Mouse (Mus musculus) urinary bladder, postnatal 25 days (tissue): ENCODE measurements at regions not wholly inside any gene's neighbourhood (a gene's known extent, or its start where the extent isn't known, plus 50 kb on each side); places are given as distances from the start of the nearest gene placed in this dataset.

Experiments
- DNase-seq: peaks from one replicate; pipeline ENCODE4 v3.0.0; 2022; ENCODE audit warnings: low spot score

GRCm38 (mm10) chr4:152935484-152935883, 457.8 kb upstream of the Kcnab2 start:
- no peak for DNase-seq

GRCm38 (mm10) chr4:152928422-152928985, 450.8 kb upstream of the Kcnab2 start:
- no peak for DNase-seq

- DNase-seq: no peak
Measured at GRCm38 (mm10) chr4:152920261-152920660, 442.6 kb upstream of the Kcnab2 start.

GRCm38 (mm10) chr4:152919851-152920250, 442.2 kb upstream of the Kcnab2 start:
- no peak for DNase-seq

- no peak for DNase-seq
Measured at GRCm38 (mm10) chr4:152916576-152916975, 438.9 kb upstream of the Kcnab2 start.

- DNase-seq: no peak
Measured at GRCm38 (mm10) chr4:152913497-152913896, 435.8 kb upstream of the Kcnab2 start.

- DNase-seq: no peak
Measured at GRCm38 (mm10) chr4:152912846-152913245, 435.2 kb upstream of the Kcnab2 start.

GRCm38 (mm10) chr4:152908235-152908634, 430.6 kb upstream of the Kcnab2 start:
- no peak for DNase-seq

- DNase-seq: no peak
Measured at GRCm38 (mm10) chr4:152902851-152903250, 425.2 kb upstream of the Kcnab2 start.

- no peak for DNase-seq
Measured at GRCm38 (mm10) chr4:152900049-152900448, 422.4 kb upstream of the Kcnab2 start.

GRCm38 (mm10) chr4:152895076-152895475, 417.4 kb upstream of the Kcnab2 start:
- no peak for DNase-seq

GRCm38 (mm10) chr4:152892997-152893396, 415.3 kb upstream of the Kcnab2 start:
- DNase-seq: no peak

GRCm38 (mm10) chr4:152889211-152889610, 411.5 kb upstream of the Kcnab2 start:
- DNase-seq: no peak

GRCm38 (mm10) chr4:152888306-152888705, 410.6 kb upstream of the Kcnab2 start:
- DNase-seq: no peak

GRCm38 (mm10) chr4:152886773-152887172, 409.1 kb upstream of the Kcnab2 start:
- DNase-seq: no peak

GRCm38 (mm10) chr4:152881433-152881930, 403.8 kb upstream of the Kcnab2 start:
- DNase-seq: no peak

GRCm38 (mm10) chr4:152880368-152880767, 402.7 kb upstream of the Kcnab2 start:
- DNase-seq: no peak

GRCm38 (mm10) chr4:152878941-152879340, 401.3 kb upstream of the Kcnab2 start:
- DNase-seq: no peak

- DNase-seq: no peak
Measured at GRCm38 (mm10) chr4:152878401-152878800, 400.7 kb upstream of the Kcnab2 start.

GRCm38 (mm10) chr4:152870046-152870445, 392.4 kb upstream of the Kcnab2 start:
- DNase-seq: no peak

- no peak for DNase-seq
Measured at GRCm38 (mm10) chr4:152865894-152866293, 388.2 kb upstream of the Kcnab2 start.

GRCm38 (mm10) chr4:152862818-152863614, 385.3 kb upstream of the Kcnab2 start:
- no peak for DNase-seq

GRCm38 (mm10) chr4:152859161-152859560, 381.5 kb upstream of the Kcnab2 start:
- no peak for DNase-seq

GRCm38 (mm10) chr4:152850147-152850546, 372.5 kb upstream of the Kcnab2 start:
- no peak for DNase-seq
